Comparison of ENCODE assay signal across 26 mouse cellular contexts in the genomic region with DNA sequence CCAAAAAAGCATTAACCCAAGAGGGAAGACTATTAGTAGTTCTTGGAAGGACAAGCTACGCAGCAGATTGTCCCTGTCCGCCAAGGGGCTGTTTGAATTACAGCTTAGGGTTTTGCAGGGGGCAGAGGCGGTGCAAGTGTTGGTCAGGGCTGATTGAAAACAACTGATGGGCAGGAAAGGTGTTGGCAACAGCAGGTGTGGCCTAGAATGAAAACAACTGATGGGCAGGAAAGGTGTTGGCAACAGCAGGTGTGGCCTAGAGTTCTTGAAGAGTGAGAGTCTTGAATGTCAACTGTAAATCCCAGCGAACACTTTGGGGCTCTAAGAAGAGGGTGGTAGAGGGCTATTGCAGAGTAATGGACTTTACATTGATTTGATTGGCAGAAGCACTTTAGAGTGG.
DNase-seq lines count a peak whose midpoint lies in the region; ATAC-seq and TF ChIP-seq lines count a peak whose summit lies in the region.
"Had no signal": no experiment of that assay in that cellular context is flagged by ENCODE, and none has a peak within 500 bp of the region (broad histone marks: within the 10 kb centered on the region; RNA-seq: fewer than 3 reads in every experiment).

No protein-coding gene starts in this region.

- no peak for ATAC-seq in kidney, embryonic 15.5 days (replicated peaks; ENCODE audit: low FRiP score)
- ATAC-seq: forebrain, embryonic 15.5 days; intestine, postnatal 0 days; midbrain, embryonic 16.5 days had no signal

- H3K27ac ChIP-seq in kidney, embryonic 15.5 days = peak overlapping the region; percentile 22; the same call in 1 of the 2 replicates
- peak overlapping the region; percentile 96 for H3K27ac ChIP-seq in spleen, adult 2 months (ENCODE audit: insufficient read depth, low read length)
- peak overlapping the region; percentile 30; the same call in 1 of the 2 replicates for H3K27ac ChIP-seq in bone marrow macrophage, adult 2 months (ENCODE audit: insufficient read depth, low read depth, low read length)
- 0 out of 2 replicates have a peak overlapping the region, but pooled peaks have one; percentile 14 for H3K27ac ChIP-seq in macrophage
- H3K27ac ChIP-seq in limb, embryonic 10.5 days = no peak overlapping the region
- H3K27ac ChIP-seq: embryonic facial prominence, embryonic 12.5 days; forebrain, embryonic 15.5 days; hindbrain, embryonic 13.5 days; left cerebral cortex, adult 2 months; liver, embryonic 15.5 days; lung, embryonic 15.5 days; midbrain, embryonic 10.5 days; neural tube, embryonic 13.5 days had no signal

- no peak for TF ChIP-seq CTCF in spleen, adult 2 months (IDR thresholded peaks at IDR 0.05; ENCODE audit: extremely low read depth, insufficient read depth, insufficient read length, insufficient replicate concordance)
- no peak for TF ChIP-seq CTCF in bone marrow macrophage, adult 2 months (IDR thresholded peaks at IDR 0.05; ENCODE audit: low read depth, low read length)

- H3K79me2 ChIP-seq in macrophage (ENCODE audit: inconsistent target) = peaks cover 38% of the 10 kb centered on the region; the same call in 1 of the 2 replicates

- TF ChIP-seq POLR2A in spleen, adult 2 months (IDR thresholded peaks at IDR 0.05; ENCODE audit: low read depth, low read length) = no peak
- no peak for TF ChIP-seq POLR2A in bone marrow macrophage, adult 2 months (IDR thresholded peaks at IDR 0.05; ENCODE audit: borderline replicate concordance, low read depth, low read length)

- no peak overlapping the region for H3K4me3 ChIP-seq in kidney, embryonic 15.5 days (replicated peaks)
- no peak overlapping the region for H3K4me3 ChIP-seq in spleen, adult 2 months (ENCODE audit: extremely low read depth, insufficient read depth, insufficient read length)
- no peak overlapping the region for H3K4me3 ChIP-seq in bone marrow macrophage, adult 2 months (ENCODE audit: insufficient read depth, low read length)
- no peak overlapping the region for H3K4me3 ChIP-seq in macrophage (ENCODE audit: inconsistent target)
- no peak overlapping the region for H3K4me3 ChIP-seq in limb, embryonic 10.5 days
- H3K4me3 ChIP-seq: embryonic facial prominence, embryonic 12.5 days; forebrain, embryonic 15.5 days; heart, embryonic 12.5 days; hindbrain, embryonic 13.5 days; left cerebral cortex, adult 2 months; liver, embryonic 15.5 days; lung, embryonic 15.5 days; midbrain, embryonic 10.5 days; neural tube, embryonic 13.5 days had no signal

- DNase-seq in kidney, adult 8-10 months = no peak
- peak in 1 of 2 experiments; percentile 47 for DNase-seq in spleen, adult 2 months (ENCODE audit: low read depth in 1 of 2, low spot score in 2 of 2)
- no peak for DNase-seq in spleen, adult 18-20 months
- DNase-seq in limb, embryonic 10.5 days (ENCODE audit: low spot score) = no peak
- DNase-seq in layer of hippocampus, postnatal 25 days (ENCODE audit: extremely low spot score in 1 of 2, low spot score in 1 of 2) = no peak
- DNase-seq: adrenal gland, adult 2 months; adrenal gland, postnatal 36 days; cerebellum, adult 11 months; cerebellum, adult 9-11 months; embryo, embryonic 11 days; heart, postnatal 4 days; kidney, postnatal 25 days had no signal

- no peaks in the 10 kb centered on the region for H3K9me3 ChIP-seq in kidney, embryonic 15.5 days (replicated peaks)
- H3K9me3 ChIP-seq in limb, embryonic 10.5 days (replicated peaks) = no peaks in the 10 kb centered on the region
- H3K9me3 ChIP-seq: embryonic facial prominence, embryonic 12.5 days; forebrain, embryonic 15.5 days; heart, embryonic 12.5 days; hindbrain, embryonic 13.5 days; liver, embryonic 15.5 days; lung, embryonic 15.5 days; midbrain, embryonic 10.5 days; neural tube, embryonic 13.5 days had no signal

- peaks cover 28% of the 10 kb centered on the region for H3K4me1 ChIP-seq in kidney, embryonic 15.5 days
- peaks cover 56% of the 10 kb centered on the region for H3K4me1 ChIP-seq in spleen, adult 2 months (ENCODE audit: control insufficient read depth, insufficient read depth, insufficient read length)
- peaks cover 43% of the 10 kb centered on the region for H3K4me1 ChIP-seq in bone marrow macrophage, adult 2 months (ENCODE audit: control insufficient read depth, insufficient read depth, low read length)
- peaks cover 42% of the 10 kb centered on the region for H3K4me1 ChIP-seq in limb, embryonic 10.5 days
- H3K4me1 ChIP-seq: forebrain, embryonic 15.5 days had no signal

- peaks cover 4% of the 10 kb centered on the region; the same call in 1 of the 2 replicates for H3K27me3 ChIP-seq in kidney, embryonic 15.5 days
- no peaks in the 10 kb centered on the region for H3K27me3 ChIP-seq in spleen, adult 2 months (ENCODE audit: control insufficient read depth, insufficient read depth, low read length)
- no peaks in the 10 kb centered on the region for H3K27me3 ChIP-seq in limb, embryonic 10.5 days (ENCODE audit: low read depth, poor library complexity, severe bottlenecking)
- H3K27me3 ChIP-seq: embryonic facial prominence, embryonic 12.5 days; forebrain, embryonic 15.5 days; heart, embryonic 12.5 days; hindbrain, embryonic 13.5 days; liver, embryonic 15.5 days; lung, embryonic 15.5 days; neural tube, embryonic 13.5 days had no signal

- no peak overlapping the region for H3K4me2 ChIP-seq in kidney, embryonic 15.5 days
- H3K4me2 ChIP-seq: embryonic facial prominence, embryonic 12.5 days; forebrain, embryonic 15.5 days; heart, embryonic 12.5 days; hindbrain, embryonic 13.5 days; liver, embryonic 15.5 days; lung, embryonic 15.5 days; neural tube, embryonic 13.5 days had no signal

- no peak overlapping the region for H3K9ac ChIP-seq in kidney, embryonic 15.5 days
- H3K9ac ChIP-seq: embryonic facial prominence, embryonic 12.5 days; forebrain, embryonic 15.5 days; heart, embryonic 12.5 days; hindbrain, embryonic 13.5 days; liver, embryonic 15.5 days; lung, embryonic 15.5 days; neural tube, embryonic 13.5 days had no signal

- H3K36me3 ChIP-seq in kidney, embryonic 15.5 days = no peaks in the 10 kb centered on the region
- peaks cover 13% of the 10 kb centered on the region for H3K36me3 ChIP-seq in spleen, adult 2 months (ENCODE audit: control insufficient read depth, insufficient read depth, low read length)
- H3K36me3 ChIP-seq in macrophage (ENCODE audit: inconsistent target) = no peaks in the 10 kb centered on the region
- no peaks in the 10 kb centered on the region for H3K36me3 ChIP-seq in limb, embryonic 10.5 days
- H3K36me3 ChIP-seq: embryonic facial prominence, embryonic 12.5 days; forebrain, embryonic 15.5 days; heart, embryonic 12.5 days; hindbrain, embryonic 13.5 days; liver, embryonic 15.5 days; lung, embryonic 15.5 days; midbrain, embryonic 10.5 days; neural tube, embryonic 13.5 days had no signal

- WGBS in kidney, embryonic 15.5 days = 75% methylated on average over 4 of the region's 4 CpGs
- WGBS in spleen, adult 2 months = 48% methylated on average over 4 of the region's 4 CpGs
- 71% methylated on average over 4 of the region's 4 CpGs for WGBS in macrophage (ENCODE audit: missing documents)
- WGBS in limb, embryonic 10.5 days = 79% methylated on average over 4 of the region's 4 CpGs
